Mouse (Mus musculus): ENCODE measurements around the gene Ghitm. TPM values are rescaled to one million over a fixed set of nuclear protein-coding genes. Genes with fewer than 3 reads are reported as not detected.
A peak's percentile ranks its signal among the peaks of the same experiment; 100 is the strongest.

Ghitm gene
- total RNA-seq, 2 experiments from 2014 or later = 681 to 719 TPM

GRCm38 (mm10) chr14:37104747-37105146 is 30.3 kb downstream of the Ghitm start:
- peak; percentile 53 for DNase-seq

DNA sequence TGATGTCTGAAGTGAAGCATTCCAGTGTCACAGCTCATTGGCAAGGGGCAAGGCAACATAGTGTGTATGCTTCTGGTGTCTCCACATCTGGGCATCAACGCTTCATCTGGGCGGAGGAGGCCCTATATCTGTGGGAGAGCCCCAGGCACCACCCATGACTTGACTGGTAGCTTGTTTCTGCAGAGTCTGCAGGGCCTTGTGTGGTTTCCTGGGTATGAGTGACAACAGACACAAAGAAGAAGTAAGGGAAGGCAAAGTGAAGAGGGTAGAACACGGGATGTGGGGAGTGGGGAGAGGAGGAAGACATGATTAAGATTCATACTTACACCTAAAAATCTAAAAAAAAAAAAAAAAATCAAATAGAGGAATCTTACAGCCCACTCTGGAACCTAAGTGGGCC is 32.6 kb downstream of the Ghitm start:
- no peak for DNase-seq

- no peak for DNase-seq
Observed at GRCm38 (mm10) chr14:37101531-37101930, 33.5 kb downstream of the Ghitm start.

GRCm38 (mm10) chr14:37097956-37098530 is 37.0 kb downstream of the Ghitm start, which contains the start of gene Cdhr1:
Gene Cdhr1 (minus strand): TSS chr14:37098347.
- DNase-seq = peak; percentile 18

- DNase-seq = no peak
Observed at GRCm38 (mm10) chr14:37095556-37095955, 39.5 kb downstream of the Ghitm start.

DNA sequence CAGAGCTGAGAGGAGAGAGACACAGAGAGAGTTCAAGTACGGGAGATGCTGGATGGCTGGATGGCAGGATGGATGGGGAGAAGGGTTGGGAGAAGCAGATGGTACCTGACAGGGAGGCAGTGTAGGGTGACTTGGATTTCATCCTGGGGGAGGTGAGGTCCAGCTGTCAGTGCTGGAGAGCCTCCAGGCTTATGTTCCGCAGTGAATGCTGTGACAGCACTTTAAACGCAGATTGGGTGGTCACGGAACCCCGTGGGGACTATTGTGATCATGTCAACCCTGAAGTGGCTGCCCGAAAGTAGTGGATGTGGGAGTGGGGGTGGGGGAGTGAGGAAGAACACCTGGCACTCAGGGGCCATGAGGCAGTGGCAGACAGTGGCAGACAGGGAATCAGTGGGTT is 40.6 kb downstream of the Ghitm start:
- DNase-seq = no peak

DNA sequence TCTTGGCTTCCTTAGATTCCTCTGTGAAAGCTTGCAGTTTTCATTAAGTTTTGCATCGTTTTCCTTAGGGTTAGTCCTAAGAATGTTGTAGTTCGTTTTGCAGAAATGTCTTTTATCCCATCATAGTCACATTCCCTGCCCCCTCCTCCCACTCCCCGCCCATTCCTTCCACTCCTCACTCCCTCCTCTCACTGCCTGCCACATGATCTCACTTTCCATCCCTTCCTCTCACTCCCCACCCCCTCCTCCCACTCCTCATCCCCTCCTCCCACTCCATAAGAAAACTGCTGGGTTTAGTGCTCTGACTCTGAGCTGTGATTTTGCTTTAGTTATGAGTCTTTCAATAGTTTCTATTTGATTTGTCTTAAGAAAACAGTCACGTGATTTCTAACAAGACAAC is 51.3 kb downstream of the Ghitm start:
- DNase-seq = no peak

- no peak for DNase-seq
Observed at GRCm38 (mm10) chr14:37080724-37081123, 54.3 kb downstream of the Ghitm start.

Other genes with a start within 250 kb of the Ghitm start
- gene Ccser2, start 166.5 kb downstream of the Ghitm start, total RNA-seq (2021) = 10 to 100 TPM; 33.4 to 38.3 TPM
- not detected for gene Rgr, start 86.3 kb downstream of the Ghitm start, total RNA-seq (2021)
- gene Lrit1, start 80.4 kb downstream of the Ghitm start, total RNA-seq (2021) = under 1 TPM in 1 of 2 experiments, not detected in 1; 0.06 TPM
- gene Lrit2, start 67.3 kb downstream of the Ghitm start, total RNA-seq (2021) = not detected
- under 1 TPM; 0.15 to 0.30 TPM for gene Cdhr1, start 36.9 kb downstream of the Ghitm start, total RNA-seq (2021)
- 1 to 10 TPM; 1.3 to 1.9 TPM for gene 2610528A11Rik, start 21.2 kb downstream of the Ghitm start, total RNA-seq (2021)